Mouse (Mus musculus) retina, adult 2 months (tissue): ENCODE data around the gene Cpm.
"Not testable (repeated sequence)": the region's sequence is repeated elsewhere in the genome, so short reads cannot be mapped to it uniquely, and the experiment has no call there.

Experiments
- DNase-seq: peaks from one replicate; pipeline ENCODE4 v3.0.0-alpha.2; 2012; ENCODE audit warnings: low read depth, low spot score

Gene Cpm

DNA sequence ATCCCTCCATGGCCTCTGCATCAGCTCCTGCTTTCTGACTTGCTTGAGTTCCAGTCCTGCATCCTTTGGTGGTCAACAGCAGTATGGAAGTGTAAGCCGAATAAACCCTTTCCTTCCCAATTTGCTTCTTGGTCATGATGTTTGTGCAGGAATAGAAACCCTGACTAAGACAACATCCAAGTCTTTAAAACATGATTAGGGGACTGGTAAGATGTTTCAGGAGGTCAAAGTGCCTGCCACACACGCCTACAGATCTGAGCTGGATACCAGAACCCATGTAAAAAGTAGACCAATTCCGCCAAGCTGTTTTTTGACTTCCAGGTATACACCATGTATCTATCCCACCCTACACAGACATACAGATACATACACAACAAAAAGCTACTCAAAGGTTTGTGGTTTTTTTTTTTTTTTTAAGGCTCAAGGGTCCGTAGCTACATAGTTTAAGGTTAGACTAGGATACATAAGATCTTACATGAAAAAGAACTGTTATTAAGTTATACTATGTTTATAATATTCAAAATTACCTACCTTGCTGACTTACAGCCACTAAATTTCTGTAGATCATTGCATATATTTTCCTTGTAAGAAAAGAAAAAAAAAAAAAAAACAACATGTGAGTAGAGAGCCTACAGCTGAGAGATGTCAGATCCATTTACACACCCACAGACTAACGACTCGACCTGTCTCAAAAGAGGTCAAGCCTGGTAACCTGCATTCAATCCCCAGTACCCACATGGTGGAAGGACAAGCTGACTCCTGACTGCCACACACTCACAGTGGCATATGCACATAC, 71.9 kb downstream of the Cpm start:
- no peak for DNase-seq

DNA sequence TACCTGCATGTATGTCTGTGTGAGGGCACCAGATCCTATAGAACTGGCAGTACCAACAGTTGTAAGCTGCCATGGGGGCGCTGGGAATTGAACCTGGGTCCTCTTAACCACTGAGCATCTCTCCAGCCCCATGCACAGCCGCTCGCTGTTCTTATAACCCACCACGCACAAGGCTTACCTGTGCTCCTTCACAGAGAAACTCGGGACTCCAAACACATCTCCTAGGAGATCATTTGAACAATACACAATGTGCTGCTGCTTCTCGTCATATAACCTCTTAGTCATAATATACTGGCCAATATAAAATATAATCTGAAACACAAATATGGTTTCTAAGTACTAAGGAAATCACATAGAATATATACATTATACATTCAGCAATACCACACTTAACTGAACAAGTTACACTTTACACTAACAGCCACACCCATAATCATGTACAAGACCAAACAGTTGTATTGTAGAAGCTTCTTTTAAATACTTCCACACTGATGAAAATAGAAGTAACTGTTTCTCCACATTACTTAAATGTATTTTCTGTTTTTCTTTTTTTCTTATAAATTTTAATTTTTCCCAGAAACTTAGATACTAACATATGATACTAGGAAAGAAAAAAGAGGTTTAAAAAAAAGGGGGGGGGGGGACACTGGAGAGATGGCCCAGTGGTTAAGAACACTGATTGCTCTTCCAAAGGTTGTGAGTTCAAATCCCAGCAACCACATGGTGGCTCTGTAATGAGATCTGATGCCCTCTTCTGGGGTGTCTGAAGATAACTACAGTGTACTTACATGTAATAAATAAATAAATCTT, 72.9 kb downstream of the Cpm start:
- DNase-seq, result no peak

DNA sequence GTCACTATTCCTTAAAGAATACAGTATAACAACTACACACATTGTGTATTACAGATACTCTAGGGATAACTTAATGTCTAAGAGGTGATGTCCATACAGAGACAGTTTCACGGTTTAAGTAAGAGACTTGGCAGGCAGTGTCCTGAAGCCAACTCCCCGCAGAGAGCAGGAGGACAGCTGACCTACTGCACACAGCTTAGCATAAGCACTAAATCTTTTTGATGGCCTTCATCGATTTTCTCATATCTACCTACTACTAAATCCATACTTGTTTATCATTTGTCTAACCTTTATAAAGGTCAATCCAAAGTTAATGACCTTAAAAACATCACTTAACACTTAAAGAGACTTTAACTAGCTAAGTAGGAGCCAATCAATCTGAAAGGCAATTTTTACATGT, 74.2 kb downstream of the Cpm start:
- no peak for DNase-seq

GRCm38 (mm10) chr10:117704314-117704963, 75.1 kb downstream of the Cpm start:
- not testable (repeated sequence) for DNase-seq

- no peak for DNase-seq
Observed at GRCm38 (mm10) chr10:117704964-117705335, 75.7 kb downstream of the Cpm start.

GRCm38 (mm10) chr10:117705806-117706205, 76.5 kb downstream of the Cpm start:
- no peak for DNase-seq

GRCm38 (mm10) chr10:117706440-117706839, 77.1 kb downstream of the Cpm start:
- no peak for DNase-seq

GRCm38 (mm10) chr10:117707114-117707838, 78.0 kb downstream of the Cpm start:
- DNase-seq, result no peak

GRCm38 (mm10) chr10:117708376-117708775, 79.1 kb downstream of the Cpm start:
- DNase-seq, result no peak

DNA sequence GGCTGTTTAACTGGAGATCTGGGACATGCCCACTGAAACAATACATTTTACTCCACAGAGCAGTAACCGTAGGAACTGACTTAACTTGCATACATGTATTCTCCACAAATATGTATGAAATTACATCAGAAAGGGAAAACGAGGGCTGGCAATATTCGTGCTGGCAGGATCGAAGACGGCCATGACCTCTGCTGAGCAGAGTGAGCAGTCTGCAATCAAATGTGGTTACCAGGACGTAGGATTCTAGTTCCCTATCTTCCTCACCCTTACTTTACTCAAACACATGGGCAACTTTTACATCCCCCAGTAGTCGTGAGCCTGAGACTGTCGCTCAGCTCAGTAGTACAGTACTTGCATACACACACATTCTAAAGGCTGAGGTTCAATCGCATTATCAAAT, 79.6 kb downstream of the Cpm start:
- DNase-seq, result no peak

- DNase-seq, result no peak
Observed at GRCm38 (mm10) chr10:117709326-117709830, 80.1 kb downstream of the Cpm start.

GRCm38 (mm10) chr10:117709930-117710603, 80.8 kb downstream of the Cpm start:
- DNase-seq, result peak; percentile 60

DNA sequence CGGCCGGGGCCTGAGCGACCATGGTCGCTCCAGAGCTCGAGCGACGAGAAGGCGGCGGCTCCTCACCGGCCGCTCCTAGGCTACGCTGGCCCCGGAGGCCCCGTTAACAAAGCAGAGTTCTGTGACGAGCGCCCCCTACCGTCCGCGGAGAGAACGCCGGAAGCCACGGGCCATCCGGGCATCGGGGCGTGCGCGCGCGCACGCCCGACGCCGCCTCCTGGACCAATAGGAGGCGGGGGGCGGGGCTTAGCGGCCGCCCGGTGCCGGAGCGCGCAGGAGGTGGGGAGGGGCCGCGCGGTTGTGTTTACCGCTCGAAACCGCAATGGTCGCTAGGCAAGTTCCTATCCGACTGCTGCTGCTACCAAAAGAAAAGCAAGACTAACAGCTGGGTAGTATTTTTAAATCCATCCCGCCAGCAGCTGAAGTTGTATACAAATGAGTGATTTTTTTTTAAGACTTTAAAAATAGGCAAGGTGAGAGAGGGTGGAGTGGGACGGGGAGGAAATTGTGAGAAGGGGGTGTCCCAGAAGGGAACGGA, 81.4 kb downstream of the Cpm start, which contains the start of gene Mdm2:
TSS of gene Mdm2 (minus strand) at position 155 of the 538 bp plus-strand sequence.
- DNase-seq, result peak; percentile 90

GRCm38 (mm10) chr10:117711408-117711807, 82.1 kb downstream of the Cpm start:
- no peak for DNase-seq

- no peak for DNase-seq
Observed at GRCm38 (mm10) chr10:117712191-117712754, 83.0 kb downstream of the Cpm start.

- DNase-seq, result no peak
Observed at GRCm38 (mm10) chr10:117712871-117713270, 83.6 kb downstream of the Cpm start.

GRCm38 (mm10) chr10:117713466-117713865, 84.2 kb downstream of the Cpm start:
- DNase-seq, result no peak

DNA sequence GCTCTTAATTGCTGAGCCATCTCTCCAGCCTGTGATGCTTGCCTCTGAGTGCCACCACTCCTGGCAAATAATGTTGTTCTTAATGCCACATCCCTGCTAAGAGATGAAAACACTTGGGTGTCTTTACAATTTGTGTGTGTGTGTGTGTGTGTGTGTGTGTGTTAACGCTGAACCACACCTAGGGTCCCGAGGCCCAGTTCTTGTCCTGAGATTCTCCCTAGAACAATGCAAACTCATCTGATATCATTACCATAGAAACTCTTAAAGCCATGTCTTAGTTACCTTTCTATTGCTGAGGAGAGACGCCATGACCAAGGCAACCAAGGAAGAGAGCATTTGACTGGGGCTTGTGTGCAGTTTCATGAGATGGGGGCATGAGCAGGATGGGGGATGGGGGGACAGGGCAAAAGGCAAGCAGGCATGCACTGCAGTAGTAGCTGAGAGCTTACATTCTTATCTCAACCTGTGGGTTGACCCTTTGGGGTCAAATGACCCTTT, 84.8 kb downstream of the Cpm start:
- DNase-seq, result no peak

DNA sequence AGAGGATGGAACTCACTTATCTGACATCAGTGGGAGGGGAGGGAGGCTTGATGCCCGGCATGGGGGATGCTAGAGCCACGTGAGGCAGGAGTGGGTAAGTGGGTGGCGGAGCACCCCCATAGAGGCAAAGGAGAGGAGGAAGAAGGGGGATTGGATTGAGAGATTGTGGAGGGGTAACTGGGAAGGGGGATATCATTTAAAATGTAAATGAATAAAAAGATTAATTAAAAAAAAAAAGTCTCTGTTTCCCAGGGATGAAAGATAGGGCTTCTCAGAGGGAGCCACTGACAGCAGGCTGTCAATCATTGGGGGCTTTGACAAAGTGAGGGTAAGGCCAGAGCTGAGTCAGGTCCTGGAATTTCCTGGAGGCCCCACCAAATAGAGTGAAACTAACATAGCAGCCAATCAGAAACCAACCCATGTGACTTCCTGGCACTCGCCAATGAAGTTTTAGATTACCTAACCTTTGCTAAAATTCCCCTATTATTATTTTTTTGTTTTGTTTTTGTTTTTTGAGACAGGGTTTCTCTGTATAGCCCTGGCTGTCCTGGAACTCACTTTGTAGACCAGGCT, 85.7 kb downstream of the Cpm start:
- no peak for DNase-seq

- not testable (repeated sequence) for DNase-seq
Observed at GRCm38 (mm10) chr10:117715654-117716053, 86.4 kb downstream of the Cpm start.
